Mouse (Mus musculus) stomach, embryonic 16.5 days (tissue): ENCODE measurements around the gene Eif6. TPM values are rescaled to one million over a fixed set of nuclear protein-coding genes. Genes with fewer than 3 reads are reported as not detected.

ENCODE experiments used
- ATAC-seq: fragments of 200-750 bp; cut with Nextera tagmentation; 2 replicates; pipeline ENCODE4 v1.8.0; 2017; ENCODE audit warnings: moderate number of reproducible peaks, moderate TSS enrichment; ENCODE audit not compliant: insufficient read depth, low FRiP score
- H3K27ac ChIP-seq: fragments of 300-500 bp; sonication (generic); 2 replicates; pipeline ENCODE4 v1.5.1; 2014; ENCODE audit warnings: low read length
- H3K27me3 ChIP-seq: fragments of 300-500 bp; sonication (generic); 2 replicates; pipeline ENCODE4 v1.6.1; 2014; ENCODE audit warnings: low read length, control low read depth, mixed read lengths; ENCODE audit not compliant: control insufficient read depth, insufficient read depth
- H3K36me3 ChIP-seq: fragments of 300-500 bp; sonication (generic); 2 replicates; pipeline ENCODE4 v1.6.1; 2014; ENCODE audit warnings: low read length; ENCODE audit not compliant: control insufficient read depth, insufficient read depth
- H3K4me1 ChIP-seq: fragments of 300-500 bp; sonication (generic); 2 replicates; pipeline ENCODE4 v1.6.1; 2014; ENCODE audit warnings: low read length, control low read depth, mixed read lengths; ENCODE audit not compliant: control insufficient read depth, insufficient read depth
- H3K4me2 ChIP-seq: fragments of 300-500 bp; sonication (generic); 2 replicates; pipeline ENCODE4 v1.6.1; 2014; ENCODE audit warnings: low read depth, low read length, mixed read lengths
- H3K4me3 ChIP-seq: fragments of 300-500 bp; sonication (generic); replicated peaks from 2 replicates; pipeline ENCODE4 v1.5.1; 2014; ENCODE audit warnings: mild to moderate bottlenecking, low read length
- H3K9ac ChIP-seq: fragments of 300-500 bp; sonication (generic); 2 replicates; pipeline ENCODE4 v1.6.1; 2014; ENCODE audit warnings: low read length
- H3K9me3 ChIP-seq: fragments of 300-500 bp; sonication (generic); replicated peaks from 2 replicates; pipeline ENCODE4 v1.6.1; 2016; ENCODE audit warnings: low read length, control low read depth; ENCODE audit not compliant: control insufficient read depth
- WGBS: fragments of 180-500 bp; shearing (Covaris S2); extraction: QIAGEN DNeasy Blood & Tissue Kit; methylation state at CpG from one replicate; pipeline ENCODE4 v1.1.7; 2014; 5-methylcytosine and 5-hydroxymethylcytosine counted together
- polyA plus RNA-seq: library from polyadenylated mRNA; unstranded; fragments of >200 nt; fragmentation: Nextera tagmentation; extraction: Ambion mirVana; gene quantifications from 2 replicates; pipeline ENCODE4 v1.2.1, GENCODE M21; 2015

Eif6 gene
- 221 and 238 TPM in 2 replicates for polyA plus RNA-seq

- Histone ChIP-seq H3K4me3 (peak within 1 kb of the TSS; percentile 97), H3K9ac (peak within 1 kb of the TSS; percentile 94), H3K27me3 (no peaks in the 10 kb centered on the region), H3K27ac (peak within 1 kb of the TSS; percentile 97), H3K9me3 (no peaks in the 10 kb centered on the region), H3K4me2 (peak within 1 kb of the TSS; percentile 74), H3K36me3 (peaks cover 12% of the 10 kb centered on the region; the same call in 1 of the 2 replicates), H3K4me1 (peaks cover 9% of the 10 kb centered on the region; the same call in 1 of the 2 replicates)
- ATAC-seq = peak; percentile 95
- 2% methylated on average over 27 of the region's 27 CpGs for WGBS
Measured at GRCm38 (mm10) chr2:155826630-155827424, at the start of gene Eif6. Eif6 (minus strand) TSS chr2:155826925.

GRCm38 (mm10) chr2:155873636-155874035 lies 46.9 kb upstream of the Eif6 start:
- 61% methylated on average over 6 of the region's 6 CpGs for WGBS
- Histone ChIP-seq H3K27me3 (no peaks in the 10 kb centered on the region), H3K9ac (no peak overlapping the region), H3K4me1 (peaks cover 25% of the 10 kb centered on the region), H3K4me3 (no peak overlapping the region), H3K4me2 (0 out of 2 replicates have a peak overlapping the region, but pooled peaks have one; percentile 17), H3K9me3 (no peaks in the 10 kb centered on the region), H3K27ac (peak overlapping the region; percentile 65), H3K36me3 (no peaks in the 10 kb centered on the region)
- no peak for ATAC-seq

GRCm38 (mm10) chr2:155872930-155873507 lies 46.3 kb upstream of the Eif6 start:
- Histone ChIP-seq H3K4me1 (peaks cover 25% of the 10 kb centered on the region), H3K4me3 (no peak overlapping the region), H3K9me3 (no peaks in the 10 kb centered on the region), H3K4me2 (peak overlapping the region; percentile 17; the same call in 1 of the 2 replicates), H3K36me3 (no peaks in the 10 kb centered on the region), H3K9ac (no peak overlapping the region; the same call in 1 of the 2 replicates), H3K27me3 (no peaks in the 10 kb centered on the region), H3K27ac (peak overlapping the region; percentile 65)
- peak; percentile 38; the same call in 1 of the 2 replicates for ATAC-seq
- 25% methylated on average over 10 of the region's 10 CpGs for WGBS

GRCm38 (mm10) chr2:155872486-155872885 lies 45.8 kb upstream of the Eif6 start:
- H3K27ac ChIP-seq = peak overlapping the region; percentile 65; the same call in 1 of the 2 replicates
- ATAC-seq = no peak
- no peaks in the 10 kb centered on the region for H3K9me3 ChIP-seq
- no peaks in the 10 kb centered on the region for H3K27me3 ChIP-seq
- no peak overlapping the region for H3K4me3 ChIP-seq
- no peaks in the 10 kb centered on the region for H3K36me3 ChIP-seq
- no peak overlapping the region for H3K9ac ChIP-seq
- H3K4me1 ChIP-seq = peaks cover 25% of the 10 kb centered on the region
- 52% methylated on average over 8 of the region's 8 CpGs for WGBS
- no peak overlapping the region for H3K4me2 ChIP-seq

GRCm38 (mm10) chr2:155869772-155870171 lies 43.0 kb upstream of the Eif6 start:
- Histone ChIP-seq H3K27me3 (no peaks in the 10 kb centered on the region), H3K9me3 (no peaks in the 10 kb centered on the region), H3K27ac (0 out of 2 replicates have a peak overlapping the region, but pooled peaks have one; percentile 3), H3K4me2 (no peak overlapping the region), H3K9ac (no peak overlapping the region), H3K4me3 (no peak overlapping the region), H3K4me1 (peaks cover 25% of the 10 kb centered on the region), H3K36me3 (no peaks in the 10 kb centered on the region)
- 47% methylated on average over 5 of the region's 5 CpGs for WGBS
- peak; percentile 86 for ATAC-seq

- Histone ChIP-seq H3K27ac (no peak overlapping the region), H3K4me3 (no peak overlapping the region), H3K4me1 (peaks cover 18% of the 10 kb centered on the region), H3K9me3 (no peaks in the 10 kb centered on the region), H3K27me3 (no peaks in the 10 kb centered on the region), H3K4me2 (no peak overlapping the region), H3K36me3 (no peaks in the 10 kb centered on the region), H3K9ac (no peak overlapping the region)
- ATAC-seq = no peak
- WGBS = 92% methylated on average over 8 of the region's 8 CpGs
Measured at GRCm38 (mm10) chr2:155868320-155868719, 41.6 kb upstream of the Eif6 start.

- no peak overlapping the region for H3K27ac ChIP-seq
- H3K9me3 ChIP-seq = no peaks in the 10 kb centered on the region
- H3K27me3 ChIP-seq = no peaks in the 10 kb centered on the region
- ATAC-seq = no peak
- H3K4me3 ChIP-seq = no peak overlapping the region
- WGBS = 49% methylated on average over 11 of the region's 11 CpGs
- H3K4me1 ChIP-seq = 0 out of 2 replicates have a peak, but pooled peaks cover 3% of the 10 kb centered on the region
- no peak overlapping the region for H3K4me2 ChIP-seq
- no peak overlapping the region for H3K9ac ChIP-seq
- no peaks in the 10 kb centered on the region for H3K36me3 ChIP-seq
Measured at GRCm38 (mm10) chr2:155863301-155863867, 36.7 kb upstream of the Eif6 start.

GRCm38 (mm10) chr2:155862573-155863300 lies 36.0 kb upstream of the Eif6 start:
- H3K4me3 ChIP-seq = no peak overlapping the region
- WGBS = 64% methylated on average over 13 of the region's 13 CpGs
- H3K4me2 ChIP-seq = no peak overlapping the region
- peak; percentile 71 for ATAC-seq
- no peaks in the 10 kb centered on the region for H3K36me3 ChIP-seq
- 0 out of 2 replicates have a peak, but pooled peaks cover 3% of the 10 kb centered on the region for H3K4me1 ChIP-seq
- no peaks in the 10 kb centered on the region for H3K9me3 ChIP-seq
- H3K9ac ChIP-seq = no peak overlapping the region
- no peaks in the 10 kb centered on the region for H3K27me3 ChIP-seq
- no peak overlapping the region for H3K27ac ChIP-seq
